Mouse (Mus musculus): ENCODE measurements around the gene Fam151a.
"Not testable (repeated sequence)": the region's sequence is repeated elsewhere in the genome, so short reads cannot be mapped to it uniquely, and the experiment has no call there.

The Fam151a gene

GRCm38 (mm10) chr4:106733636-106734035 is at the start of gene Fam151a:
Gene Fam151a, plus strand, starts transcription at chr4:106733889.
- no peak for DNase-seq (ENCODE audit: low read depth)

DNA sequence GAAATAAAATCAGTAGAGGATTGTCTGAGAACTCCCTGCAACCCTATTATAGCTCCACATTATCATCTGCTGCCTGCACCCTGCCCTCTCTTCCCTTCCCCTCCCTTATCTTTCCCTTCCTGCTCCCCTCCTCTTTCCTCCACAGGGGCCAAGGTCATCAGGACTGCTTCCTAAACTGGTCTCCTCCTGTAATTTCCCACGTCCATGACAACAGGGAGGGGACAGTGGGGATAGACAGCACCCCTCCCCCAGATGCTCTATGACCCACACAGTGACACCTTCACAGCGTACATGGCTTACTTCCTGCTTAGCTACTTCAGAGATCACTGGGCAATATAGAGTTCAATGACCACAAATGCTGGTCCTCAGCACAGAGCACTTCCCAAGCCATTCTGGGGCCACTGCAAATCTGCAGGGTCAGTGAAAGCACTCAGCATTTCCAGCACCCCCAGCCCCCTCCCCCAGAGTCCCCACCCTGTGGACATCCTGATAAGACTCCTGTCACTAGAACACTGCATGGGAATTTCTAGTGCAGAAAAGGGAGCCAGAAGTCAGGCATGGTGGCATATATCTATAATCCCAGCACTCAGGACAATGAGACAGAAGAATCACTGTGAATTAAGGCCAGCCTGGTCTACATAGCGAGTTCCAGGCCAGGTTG is 44.9 kb upstream of the Fam151a start:
- no peak for DNase-seq (ENCODE audit: low read depth)

- no peak for DNase-seq (ENCODE audit: low read depth)
These were observed 39.8 kb upstream of the Fam151a start for GRCm38 (mm10) chr4:106693841-106694430.

- DNase-seq (ENCODE audit: low read depth) = peak; percentile 9
These were observed 33.7 kb upstream of the Fam151a start for GRCm38 (mm10) chr4:106699989-106700388.

- DNase-seq (ENCODE audit: low read depth) = no peak
These were observed 32.9 kb upstream of the Fam151a start for GRCm38 (mm10) chr4:106700798-106701197.

DNA sequence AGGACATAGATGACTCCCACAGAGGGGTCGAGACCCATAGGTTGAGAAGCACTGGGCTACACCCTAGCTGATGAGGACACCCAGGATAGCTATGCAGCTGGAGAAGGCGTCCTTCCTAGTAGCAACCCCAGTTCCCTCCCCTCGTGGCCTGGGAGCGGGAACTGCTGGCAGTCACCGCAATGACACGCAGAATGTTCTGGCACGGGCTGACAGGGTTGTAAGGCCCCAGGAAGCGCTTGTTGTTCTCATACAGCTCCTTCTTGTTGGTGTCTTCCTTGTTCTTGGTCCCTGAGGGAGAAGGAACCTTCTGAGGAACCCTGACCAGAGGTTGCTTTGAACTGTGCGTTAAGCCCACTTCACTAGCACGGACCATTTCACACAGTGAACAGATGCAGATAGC is 29.7 kb upstream of the Fam151a start:
- no peak for DNase-seq (ENCODE audit: low read depth)

- DNase-seq (ENCODE audit: low read depth) = no peak
These were observed 29.3 kb upstream of the Fam151a start for GRCm38 (mm10) chr4:106704416-106704815.

DNA sequence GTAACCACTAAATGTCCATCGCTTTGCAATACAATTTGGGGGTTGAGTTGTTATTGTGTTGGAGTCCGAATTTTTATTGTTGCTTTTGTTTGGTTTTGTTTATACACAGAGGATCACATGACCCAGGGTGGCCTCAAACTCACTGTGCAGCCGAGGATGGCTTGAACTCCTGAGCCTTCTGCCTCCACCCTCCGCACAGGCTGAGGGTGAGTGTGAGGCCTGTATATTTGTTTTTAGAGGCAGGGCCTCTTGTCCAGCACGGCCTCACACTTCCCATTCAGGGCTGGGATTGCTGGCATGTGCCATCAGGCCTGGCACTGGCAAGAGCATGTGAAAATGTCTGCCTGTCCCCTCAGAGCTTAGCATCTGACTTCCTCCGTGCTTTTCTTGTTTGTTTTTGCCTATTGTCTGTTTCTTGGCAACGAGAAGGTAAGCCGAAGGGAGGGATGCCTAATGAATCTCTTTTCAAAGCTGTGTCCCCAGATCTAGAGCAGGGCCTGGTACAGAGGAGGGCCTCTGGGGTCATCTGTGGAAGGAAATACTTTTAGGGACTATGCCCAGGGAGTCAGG is 28.5 kb upstream of the Fam151a start:
- DNase-seq (ENCODE audit: low read depth) = no peak

- no peak for DNase-seq (ENCODE audit: low read depth)
These were observed 25.7 kb upstream of the Fam151a start for GRCm38 (mm10) chr4:106707957-106708356.

- DNase-seq (ENCODE audit: low read depth) = peak; percentile 24
These were observed 25.3 kb upstream of the Fam151a start for GRCm38 (mm10) chr4:106708408-106708807.

DNA sequence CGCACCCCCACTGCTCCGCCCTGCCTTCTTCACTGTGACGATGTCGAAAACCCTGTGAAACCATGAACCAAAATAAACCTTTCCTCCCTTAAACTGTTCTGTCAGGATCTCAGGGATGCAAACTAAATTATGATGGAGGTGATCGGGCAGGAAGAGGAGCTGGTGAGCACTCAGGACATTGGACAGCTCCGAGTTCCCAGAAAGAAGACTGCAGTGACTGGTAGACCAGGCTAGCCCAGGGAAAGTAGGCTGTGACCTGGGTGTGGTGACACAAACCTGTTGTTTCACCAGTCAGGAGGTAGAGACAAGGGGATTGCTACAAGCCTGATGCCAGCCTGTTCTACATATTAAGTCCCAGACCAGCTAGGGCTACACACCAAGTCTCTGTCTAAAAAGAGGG is 20.1 kb upstream of the Fam151a start:
- DNase-seq (ENCODE audit: low read depth) = no peak

- DNase-seq (ENCODE audit: low read depth) = no peak
These were observed 13.1 kb upstream of the Fam151a start for GRCm38 (mm10) chr4:106720631-106721030.

GRCm38 (mm10) chr4:106730814-106731213 is 2.9 kb upstream of the Fam151a start, which contains the start of gene Mroh7:
Gene Mroh7, minus strand, starts transcription at chr4:106730925.
- DNase-seq (ENCODE audit: low read depth) = no peak

- not testable (repeated sequence) for DNase-seq (ENCODE audit: low read depth)
These were observed 3.2 kb downstream of the Fam151a start for GRCm38 (mm10) chr4:106736884-106737283.

GRCm38 (mm10) chr4:106737904-106738303 is 4.2 kb downstream of the Fam151a start:
- DNase-seq (ENCODE audit: low read depth) = no peak

DNA sequence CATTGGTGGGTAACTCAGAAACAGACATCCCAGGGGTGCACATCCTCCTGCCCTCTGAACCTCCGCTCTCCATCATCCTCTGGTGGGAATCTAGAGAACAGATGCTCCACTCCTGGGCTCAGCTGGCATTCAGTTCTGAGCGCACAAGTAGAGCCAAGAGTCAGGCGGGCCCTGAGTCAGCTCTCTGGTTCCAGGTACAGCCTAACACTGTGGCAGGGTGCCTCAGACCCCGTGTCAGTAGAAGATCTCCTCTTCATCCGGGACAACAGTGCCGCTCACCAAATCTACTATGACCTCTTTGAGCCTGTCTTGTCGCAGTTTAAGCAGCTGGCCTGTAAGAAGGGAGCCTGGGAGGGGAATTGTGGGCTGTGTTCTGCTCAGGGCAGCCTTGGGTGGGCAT is 12.2 kb downstream of the Fam151a start:
- no peak for DNase-seq (ENCODE audit: low read depth)

- no peak for DNase-seq (ENCODE audit: low read depth)
These were observed 13.4 kb downstream of the Fam151a start for GRCm38 (mm10) chr4:106747001-106747580.

DNA sequence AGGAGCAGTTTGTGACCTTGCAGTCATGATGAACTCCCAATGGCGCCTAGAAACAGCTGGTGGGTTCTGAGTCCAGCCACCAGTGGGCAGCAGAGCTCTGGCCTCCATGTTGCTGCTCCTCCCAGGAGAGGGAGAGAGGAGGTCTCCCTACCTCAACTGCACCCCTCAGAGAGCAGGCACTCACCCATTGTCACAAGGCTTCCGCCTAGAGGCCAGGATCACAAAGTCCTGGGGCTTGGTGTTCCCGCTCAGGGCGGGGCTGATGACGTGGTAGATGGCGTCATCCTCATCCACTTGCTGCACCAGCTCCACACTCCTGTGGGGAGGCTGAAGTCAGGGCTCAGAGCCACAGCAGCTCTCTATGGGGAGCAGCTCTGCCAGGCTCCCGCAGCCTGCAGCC is 16.0 kb downstream of the Fam151a start:
- peak; percentile 33 for DNase-seq (ENCODE audit: low read depth)

DNA sequence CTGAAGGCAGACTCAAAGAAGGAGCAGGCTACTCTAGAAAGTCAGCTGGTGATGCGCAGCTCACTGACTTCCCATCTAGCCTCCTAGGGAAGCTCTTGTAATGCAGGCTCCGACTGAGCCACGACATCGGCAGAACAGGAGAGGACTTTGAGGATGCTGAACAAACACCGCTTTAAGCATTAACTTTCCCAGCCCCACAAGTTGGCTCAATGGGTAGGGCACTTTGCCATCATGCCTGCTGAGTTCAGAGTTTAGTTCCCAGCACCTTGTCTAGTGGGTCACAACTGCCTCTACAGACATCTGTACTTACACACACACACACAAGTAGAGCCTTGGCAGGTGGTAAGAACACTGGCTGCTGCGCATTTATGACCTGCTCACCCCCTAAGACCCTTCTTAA is 18.0 kb downstream of the Fam151a start:
- DNase-seq (ENCODE audit: low read depth) = no peak

GRCm38 (mm10) chr4:106764166-106764565 is 30.5 kb downstream of the Fam151a start:
- DNase-seq (ENCODE audit: low read depth) = no peak

- DNase-seq (ENCODE audit: low read depth) = no peak
These were observed 35.6 kb downstream of the Fam151a start for GRCm38 (mm10) chr4:106769306-106769705.

DNA sequence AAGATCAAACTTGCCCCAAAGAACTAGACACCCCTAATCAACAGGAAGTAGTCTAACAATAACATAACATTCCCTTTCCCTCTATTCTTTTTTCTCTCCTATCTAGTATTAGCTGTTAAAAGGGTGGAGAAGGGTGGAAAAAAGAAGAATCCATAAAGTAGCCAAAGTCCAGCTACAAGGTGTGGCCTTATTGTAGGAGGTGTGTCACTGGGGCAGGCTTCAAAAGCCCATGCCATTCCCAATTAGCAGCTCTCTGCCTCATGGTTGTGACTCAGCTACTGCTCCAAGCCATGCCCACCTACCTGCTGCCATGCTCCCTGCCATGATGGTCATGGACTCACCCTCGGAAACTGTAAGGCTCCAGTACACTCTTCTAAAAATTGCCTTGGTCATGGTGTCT is 38.9 kb downstream of the Fam151a start:
- no peak for DNase-seq (ENCODE audit: low read depth)

- not testable (repeated sequence) for DNase-seq (ENCODE audit: low read depth)
These were observed 42.1 kb downstream of the Fam151a start for GRCm38 (mm10) chr4:106775767-106776166.
